29 mouse cellular contexts compared by ENCODE assay signal in the genomic region with DNA sequence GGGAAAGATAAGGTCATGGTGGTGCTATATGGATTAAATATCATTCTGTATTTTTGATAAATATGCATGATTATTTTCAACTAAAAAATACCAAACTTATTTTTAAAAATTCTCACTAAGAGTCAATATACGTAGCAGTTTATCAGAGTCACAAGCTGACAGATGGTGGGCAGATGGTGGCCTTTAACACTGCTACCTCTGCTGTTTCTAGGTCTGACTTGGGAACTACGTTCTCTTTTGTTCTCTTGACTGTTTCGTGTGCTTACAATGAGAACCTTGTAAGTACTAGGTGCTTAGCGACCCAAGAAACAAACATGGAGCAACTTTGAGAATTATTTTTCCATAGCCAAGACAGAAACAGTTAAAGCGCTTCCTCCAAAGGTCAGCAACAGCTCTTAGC.
A peak's percentile ranks its signal among the peaks of the same experiment; 100 is the strongest.
DNase-seq lines count a peak whose midpoint lies in the region; ATAC-seq and TF ChIP-seq lines count a peak whose summit lies in the region.
"Had no signal": no experiment of that assay in that cellular context is flagged by ENCODE, and none has a peak within 500 bp of the region (broad histone marks: within the 10 kb centered on the region; RNA-seq: fewer than 3 reads in every experiment).

No protein-coding gene starts in this region.

- no peak overlapping the region for H3K27ac ChIP-seq in forebrain, embryonic 14.5 days (ENCODE audit: low read depth, low read length)
- H3K27ac ChIP-seq in forebrain, postnatal 0 days (ENCODE audit: low read depth, low read length) = no peak overlapping the region
- H3K27ac ChIP-seq in limb, embryonic 10.5 days = no peak overlapping the region
- H3K27ac ChIP-seq: embryonic facial prominence, embryonic 10.5 days; embryonic facial prominence, embryonic 15.5 days; forebrain, embryonic 13.5 days; heart, embryonic 10.5 days; heart, embryonic 15.5 days; hindbrain, embryonic 12.5 days; hindbrain, postnatal 0 days; limb, embryonic 13.5 days; lung, embryonic 15.5 days; neural tube, embryonic 13.5 days had no signal

- H3K36me3 ChIP-seq in forebrain, embryonic 14.5 days (ENCODE audit: control insufficient read depth, insufficient read depth, low read length) = no peaks in the 10 kb centered on the region
- no peaks in the 10 kb centered on the region for H3K36me3 ChIP-seq in forebrain, postnatal 0 days (ENCODE audit: insufficient read depth)
- no peaks in the 10 kb centered on the region for H3K36me3 ChIP-seq in limb, embryonic 10.5 days
- H3K36me3 ChIP-seq: embryonic facial prominence, embryonic 10.5 days; embryonic facial prominence, embryonic 15.5 days; heart, embryonic 10.5 days; heart, embryonic 15.5 days; hindbrain, embryonic 12.5 days; limb, embryonic 13.5 days; lung, embryonic 15.5 days; neural tube, embryonic 13.5 days had no signal

- H3K4me1 ChIP-seq in forebrain, embryonic 14.5 days (ENCODE audit: control insufficient read depth, insufficient read depth, low read length) = no peaks in the 10 kb centered on the region
- no peaks in the 10 kb centered on the region for H3K4me1 ChIP-seq in forebrain, postnatal 0 days (ENCODE audit: insufficient read depth)
- H3K4me1 ChIP-seq in limb, embryonic 10.5 days = no peaks in the 10 kb centered on the region
- H3K4me1 ChIP-seq: embryonic facial prominence, embryonic 10.5 days; embryonic facial prominence, embryonic 15.5 days; forebrain, embryonic 13.5 days; heart, embryonic 10.5 days; heart, embryonic 15.5 days; hindbrain, embryonic 12.5 days; limb, embryonic 13.5 days; lung, embryonic 15.5 days; neural tube, embryonic 13.5 days had no signal

- no peak overlapping the region for H3K4me3 ChIP-seq in forebrain, embryonic 14.5 days (ENCODE audit: low read depth, low read length)
- H3K4me3 ChIP-seq in forebrain, postnatal 0 days (ENCODE audit: low read depth, low read length) = no peak overlapping the region
- no peak overlapping the region for H3K4me3 ChIP-seq in limb, embryonic 10.5 days
- H3K4me3 ChIP-seq: embryonic facial prominence, embryonic 10.5 days; embryonic facial prominence, embryonic 15.5 days; forebrain, embryonic 13.5 days; heart, embryonic 10.5 days; heart, embryonic 15.5 days; hindbrain, embryonic 12.5 days; limb, embryonic 13.5 days; lung, embryonic 15.5 days; neural tube, embryonic 13.5 days had no signal

- H3K4me2 ChIP-seq in forebrain, embryonic 14.5 days (ENCODE audit: low read length) = no peak overlapping the region
- H3K4me2 ChIP-seq in forebrain, postnatal 0 days (ENCODE audit: low read depth) = no peak overlapping the region
- H3K4me2 ChIP-seq: embryonic facial prominence, embryonic 15.5 days; forebrain, embryonic 13.5 days; heart, embryonic 15.5 days; hindbrain, embryonic 12.5 days; limb, embryonic 13.5 days; liver, embryonic 11.5 days; lung, embryonic 15.5 days; midbrain, embryonic 11.5 days; neural tube, embryonic 13.5 days had no signal

- no peak for TF ChIP-seq CTCF in forebrain, postnatal 0 days (IDR thresholded peaks at IDR 0.05; ENCODE audit: low read depth)

- WGBS in forebrain, embryonic 14.5 days = 82% methylated on average over 5 of the region's 5 CpGs
- WGBS in forebrain, postnatal 0 days = 67% methylated on average over 5 of the region's 5 CpGs
- 86% methylated on average over 5 of the region's 5 CpGs for WGBS in limb, embryonic 10.5 days

- H3K9me3 ChIP-seq in forebrain, embryonic 14.5 days (replicated peaks; ENCODE audit: control insufficient read depth, low read length) = no peaks in the 10 kb centered on the region
- H3K9me3 ChIP-seq in forebrain, postnatal 0 days (ENCODE audit: low read length) = no peaks in the 10 kb centered on the region
- H3K9me3 ChIP-seq in limb, embryonic 10.5 days (replicated peaks) = no peaks in the 10 kb centered on the region
- H3K9me3 ChIP-seq: embryonic facial prominence, embryonic 10.5 days; embryonic facial prominence, embryonic 15.5 days; forebrain, embryonic 13.5 days; heart, embryonic 10.5 days; heart, embryonic 15.5 days; hindbrain, embryonic 12.5 days; limb, embryonic 13.5 days; lung, embryonic 15.5 days; neural tube, embryonic 13.5 days had no signal

- no peak for ATAC-seq in forebrain, embryonic 14.5 days
- no peak for ATAC-seq in forebrain, postnatal 0 days
- ATAC-seq: activated CD4-positive, CD25-positive, alpha-beta regulatory T cell, adult 4 months; forebrain, embryonic 13.5 days; hindbrain, postnatal 0 days; intestine, embryonic 16.5 days had no signal

- H3K27me3 ChIP-seq in forebrain, embryonic 14.5 days (replicated peaks; ENCODE audit: control insufficient read depth, insufficient read depth, low read length) = no peaks in the 10 kb centered on the region
- no peaks in the 10 kb centered on the region for H3K27me3 ChIP-seq in forebrain, postnatal 0 days (ENCODE audit: insufficient read depth, low read length)
- no peaks in the 10 kb centered on the region for H3K27me3 ChIP-seq in limb, embryonic 10.5 days (ENCODE audit: low read depth, poor library complexity, severe bottlenecking)
- H3K27me3 ChIP-seq: embryonic facial prominence, embryonic 15.5 days; forebrain, embryonic 13.5 days; heart, embryonic 15.5 days; hindbrain, embryonic 12.5 days; limb, embryonic 13.5 days; lung, embryonic 15.5 days; neural tube, embryonic 13.5 days had no signal

- H3K9ac ChIP-seq in forebrain, embryonic 14.5 days (ENCODE audit: low read length) = no peak overlapping the region
- no peak overlapping the region for H3K9ac ChIP-seq in forebrain, postnatal 0 days
- H3K9ac ChIP-seq: embryonic facial prominence, embryonic 15.5 days; forebrain, embryonic 13.5 days; heart, embryonic 15.5 days; hindbrain, embryonic 12.5 days; limb, embryonic 13.5 days; lung, embryonic 15.5 days; neural tube, embryonic 13.5 days had no signal

- DNase-seq in forebrain, embryonic 14.5 days (ENCODE audit: low spot score) = peak; percentile 1
- no peak for DNase-seq in forebrain, postnatal 0 days
- DNase-seq in cerebellum, adult 11 months = peak; percentile 59
- DNase-seq in cerebellum, adult 8-10 months = peak; percentile 65
- DNase-seq in cerebellum, postnatal 25 days = peak; percentile 69 to 86
- no peak for DNase-seq in limb, embryonic 10.5 days (ENCODE audit: low spot score)
- DNase-seq in MN1 (ENCODE audit: low spot score) = no peak
- no peak for DNase-seq in testis, postnatal 10 days (ENCODE audit: low spot score)
- DNase-seq: adrenal gland, postnatal 10 days; gastrocnemius, postnatal 25 days; heart, adult 11 months; kidney, adult 9 months; kidney, postnatal 10 days; layer of hippocampus, postnatal 36 days; right cerebral cortex, postnatal 4 days had no signal

Comparison
In these comparisons a context has a peak if more than half of its experiments do, and no peak if none do; other contexts are left out.
1. DNase-seq: peak in forebrain, embryonic 14.5 days (single experiment), cerebellum, adult 11 months (single experiment), cerebellum, adult 8-10 months (single experiment) and cerebellum, postnatal 25 days (2 of 2); none in forebrain, postnatal 0 days (single experiment), limb, embryonic 10.5 days (single experiment), MN1 (single experiment) and testis, postnatal 10 days (single experiment).